Mouse (Mus musculus) spleen, postnatal 10 days (tissue): Measurements from ENCODE around the gene Apba1.

Experiments
- DNase-seq, 2 experiments: peaks; one replicate each; pipeline ENCODE4 v3.0.0; 2021 to 2022; ENCODE audit warnings: low spot score in 2 of 2

The Apba1 gene

DNA sequence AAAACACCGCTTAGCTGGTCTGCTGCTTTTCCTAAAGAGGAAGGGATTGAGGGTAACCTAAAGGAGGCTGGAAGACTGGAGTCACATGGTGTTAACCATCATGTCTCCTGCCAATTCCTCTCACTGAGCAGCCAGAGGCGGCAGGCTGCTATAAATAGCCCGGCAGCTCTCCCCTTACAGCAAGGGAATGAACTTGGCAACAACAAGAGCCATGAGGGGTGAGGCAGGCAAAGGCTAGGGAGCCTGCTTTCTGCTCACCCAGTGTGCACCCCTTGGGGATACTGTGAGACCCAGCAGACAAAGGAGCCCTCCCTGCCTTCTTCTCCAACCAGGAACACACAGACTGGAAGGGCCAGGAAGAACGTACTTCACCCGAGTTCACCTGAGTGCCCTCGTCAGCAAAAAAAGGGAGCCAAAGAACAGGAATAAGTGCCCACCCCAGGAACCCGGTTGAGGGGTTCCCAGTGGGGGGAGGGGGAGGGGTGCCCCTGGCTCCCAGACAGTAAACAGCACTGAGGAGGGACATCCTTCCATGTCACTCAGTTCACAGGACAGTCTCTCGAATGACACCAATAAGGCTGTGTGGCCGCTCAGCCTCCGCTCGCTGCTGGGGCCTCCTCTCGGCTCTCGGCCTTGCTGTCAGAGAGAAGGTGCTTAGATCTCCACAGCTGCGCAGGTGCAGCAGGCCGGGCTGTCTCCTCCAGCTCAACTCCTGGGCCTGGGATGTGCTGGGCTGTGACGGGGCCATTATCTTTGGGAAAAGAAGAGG lies 214.4 kb downstream of the Apba1 start:
- DNase-seq: no peak

DNA sequence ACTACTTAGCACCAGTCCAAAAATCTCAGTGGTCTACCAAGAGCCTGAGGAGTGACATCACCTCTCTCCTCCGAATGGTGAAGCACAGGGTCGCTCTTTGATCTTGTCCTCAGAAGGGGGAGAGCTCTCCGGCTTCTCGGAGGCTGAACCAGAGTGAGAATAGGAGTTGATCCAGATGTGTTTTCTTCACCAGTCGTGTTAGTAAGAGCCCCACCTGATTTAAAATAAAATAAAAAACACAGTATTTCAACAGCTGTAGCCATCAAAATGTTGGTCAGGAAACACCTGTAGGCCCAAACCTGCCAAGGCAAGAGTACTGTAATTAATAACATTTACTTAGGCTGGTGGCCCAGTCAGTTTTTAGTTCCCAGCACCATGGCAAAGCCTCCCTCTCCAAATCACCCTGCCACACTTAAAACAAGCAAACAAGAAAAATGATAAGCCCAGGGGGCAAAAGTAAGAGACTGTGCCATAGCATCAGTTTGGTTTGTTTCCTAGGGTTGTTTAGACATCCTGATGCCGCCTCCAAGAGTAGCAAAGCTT lies 219.3 kb downstream of the Apba1 start:
- DNase-seq: no peak

DNA sequence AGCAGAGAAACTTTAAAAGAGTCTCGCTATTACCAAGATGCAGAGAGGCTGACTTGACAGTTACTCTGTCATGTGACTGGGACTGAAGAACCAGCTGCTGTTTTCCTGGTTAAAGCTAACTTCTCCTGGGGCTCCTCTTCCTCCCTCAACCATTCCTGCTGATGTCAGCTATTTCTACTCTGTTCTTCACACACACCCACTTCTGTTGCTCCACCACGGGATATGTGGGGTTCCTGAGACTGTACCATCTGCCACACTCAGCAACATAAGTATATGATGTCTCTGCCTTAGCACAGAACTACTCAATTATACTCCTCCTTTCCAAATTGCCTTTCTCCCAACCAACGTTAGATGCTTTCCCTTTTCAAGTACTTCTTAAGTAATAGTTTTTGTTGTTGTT lies 221.9 kb downstream of the Apba1 start:
- DNase-seq: no peak

DNA sequence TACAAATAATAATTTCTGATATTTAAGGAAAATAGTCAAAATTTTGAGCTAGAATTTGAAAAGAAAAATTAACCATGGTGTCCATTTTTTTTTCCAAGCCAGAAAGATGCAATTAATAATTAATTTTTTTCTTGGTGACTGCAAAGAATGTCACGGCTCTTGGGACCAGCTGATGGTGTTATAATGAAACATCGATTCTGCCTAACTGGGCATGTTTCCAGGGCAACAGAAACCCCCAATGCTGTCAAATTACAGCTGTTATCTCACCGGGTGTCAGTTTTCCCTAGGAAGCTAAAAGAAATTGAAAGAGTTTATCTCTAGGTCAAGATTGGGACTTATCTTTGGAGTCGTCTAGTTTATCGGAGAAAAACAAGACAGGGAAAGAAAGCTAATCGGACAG lies 225.5 kb downstream of the Apba1 start:
- no peak for DNase-seq

DNA sequence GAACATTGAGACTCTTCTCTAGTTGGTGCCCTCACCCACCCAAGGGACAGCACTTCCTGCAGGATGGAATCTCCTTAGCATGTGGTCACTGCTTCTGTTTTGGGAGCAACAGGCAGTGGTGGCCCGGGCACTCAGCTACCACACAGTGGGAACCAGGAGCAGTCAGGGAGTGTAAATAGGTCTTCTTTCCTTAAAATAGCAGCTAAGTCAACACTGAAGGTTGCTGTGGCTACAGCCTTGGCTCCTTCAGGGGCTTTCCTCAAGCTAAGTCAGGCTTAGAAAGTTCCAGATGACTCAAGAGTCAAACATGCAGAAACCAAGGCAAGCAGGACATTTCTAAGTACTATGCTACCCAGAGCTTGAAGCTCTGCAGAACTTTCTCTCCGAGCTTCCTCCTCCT lies 228.6 kb downstream of the Apba1 start:
- DNase-seq: no peak

DNA sequence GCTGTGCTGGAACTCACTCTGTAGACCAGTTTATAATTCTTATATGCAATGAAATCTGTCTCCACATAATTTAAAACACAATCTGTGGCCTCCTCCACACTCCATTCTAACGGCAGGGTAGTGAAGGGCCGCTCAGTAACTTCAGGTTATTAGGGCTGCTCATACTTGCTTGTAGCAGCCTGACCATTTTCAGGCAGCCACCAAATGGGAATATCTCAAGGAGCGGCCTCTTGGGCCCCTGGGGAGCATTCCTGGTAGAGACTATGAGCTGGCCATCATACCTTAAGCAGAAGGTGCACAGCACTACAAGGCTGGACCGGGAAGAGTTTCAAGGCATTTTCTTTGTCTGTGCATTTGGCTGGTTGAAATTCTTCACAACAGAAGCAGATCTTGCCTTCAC lies 229.5 kb downstream of the Apba1 start:
- DNase-seq: no peak

DNA sequence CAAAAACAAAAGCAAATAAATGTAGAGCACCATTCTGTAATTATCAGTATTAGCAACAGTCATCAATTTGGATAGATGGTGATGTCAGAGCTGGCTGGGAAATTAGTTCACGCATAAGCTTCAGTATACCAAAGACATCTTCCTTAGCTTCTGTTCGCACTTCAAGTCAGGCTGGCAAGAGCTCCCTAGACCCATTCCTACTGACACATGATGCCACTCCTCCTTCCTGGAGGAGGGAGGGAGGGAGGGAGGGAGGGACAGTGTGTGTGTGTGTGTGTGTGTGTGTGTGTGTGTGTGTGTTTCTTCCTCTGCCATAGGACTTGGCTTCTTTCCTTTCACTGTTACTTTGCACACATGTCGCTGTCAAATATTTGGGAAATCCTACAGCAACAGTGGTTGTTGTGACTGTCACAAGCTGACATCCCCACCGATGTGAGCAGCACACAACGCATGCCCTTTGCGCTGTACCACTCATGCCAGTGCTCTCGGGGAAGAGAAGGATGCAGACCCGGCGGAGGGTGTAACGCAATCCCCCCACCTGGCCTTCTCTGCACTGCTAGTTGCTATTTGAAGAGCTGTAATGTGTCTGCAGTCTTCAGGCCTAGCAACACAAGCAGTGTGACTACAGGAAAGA lies 237.2 kb downstream of the Apba1 start:
- no peak for DNase-seq
